Mouse (Mus musculus): ENCODE data around the gene Scube2. TPM values are rescaled to one million over a fixed set of nuclear protein-coding genes. Genes with fewer than 3 reads are reported as not detected.

The Scube2 gene
- polyA plus RNA-seq, 1 experiment = 0.22 TPM

- no peak for TF ChIP-seq CTCF (IDR thresholded peaks at IDR 0.05; ENCODE audit: low read depth, low read length)
- no peak for TF ChIP-seq POLR2A (IDR thresholded peaks at IDR 0.05; ENCODE audit: insufficient read depth, low read length)
- TF ChIP-seq EP300 (IDR thresholded peaks at IDR 0.05; ENCODE audit: insufficient read depth, low read depth, low read length) = no peak
- H3K9ac ChIP-seq (ENCODE audit: low read depth, poor library complexity, severe bottlenecking) = no peak overlapping the region
- H3K27me3 ChIP-seq (ENCODE audit: control insufficient read depth, insufficient read depth, low read length, poor library complexity, severe bottlenecking) = no peaks in the 10 kb centered on the region
- H3K36me3 ChIP-seq (ENCODE audit: control insufficient read depth, insufficient read depth, low read length, poor library complexity, severe bottlenecking) = no peaks in the 10 kb centered on the region
- no peaks in the 10 kb centered on the region for H3K4me1 ChIP-seq (ENCODE audit: control insufficient read depth, insufficient read depth, low read length)
- no peak overlapping the region for H3K27ac ChIP-seq (ENCODE audit: insufficient read depth, low read length)
- no peak overlapping the region for H3K4me3 ChIP-seq (ENCODE audit: low read depth, low read length)
- no peaks in the 10 kb centered on the region for H3K9me3 ChIP-seq (replicated peaks; ENCODE audit: control insufficient read depth, insufficient read depth, low read length, poor library complexity, severe bottlenecking)
Measured at GRCm38 (mm10) chr7:109804355-109804754, 61.1 kb downstream of the Scube2 start.

DNA sequence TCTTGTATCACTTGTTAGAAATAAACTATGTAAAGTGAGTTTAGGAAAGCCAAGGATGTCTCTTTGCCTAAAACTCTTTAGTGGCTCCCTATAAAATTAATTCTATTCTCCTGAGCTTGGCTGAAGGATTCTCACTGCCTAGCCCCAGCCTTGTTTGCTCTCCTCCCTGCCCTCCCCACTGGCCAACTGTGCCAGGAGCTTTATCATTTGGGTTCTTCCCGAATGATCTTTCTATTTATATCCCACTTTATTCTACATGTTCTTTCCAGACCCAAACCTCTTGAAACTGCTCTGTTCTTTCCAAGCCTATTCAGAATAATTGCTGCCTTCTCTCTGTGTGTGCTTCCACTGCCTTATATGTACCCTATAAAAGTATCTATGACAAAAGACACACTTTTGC lies 62.0 kb downstream of the Scube2 start:
- Histone ChIP-seq H3K4me1 (ENCODE audit: control insufficient read depth, insufficient read depth, low read length) (no peaks in the 10 kb centered on the region), H3K9ac (ENCODE audit: low read depth, poor library complexity, severe bottlenecking) (no peak overlapping the region), H3K9me3 (replicated peaks; ENCODE audit: control insufficient read depth, insufficient read depth, low read length, poor library complexity, severe bottlenecking) (no peaks in the 10 kb centered on the region), H3K36me3 (ENCODE audit: control insufficient read depth, insufficient read depth, low read length, poor library complexity, severe bottlenecking) (no peaks in the 10 kb centered on the region), H3K27me3 (ENCODE audit: control insufficient read depth, insufficient read depth, low read length, poor library complexity, severe bottlenecking) (no peaks in the 10 kb centered on the region), H3K27ac (ENCODE audit: insufficient read depth, low read length) (no peak overlapping the region), H3K4me3 (ENCODE audit: low read depth, low read length) (no peak overlapping the region)
- no peak for TF ChIP-seq EP300 (IDR thresholded peaks at IDR 0.05; ENCODE audit: insufficient read depth, low read depth, low read length)
- no peak for TF ChIP-seq POLR2A (IDR thresholded peaks at IDR 0.05; ENCODE audit: insufficient read depth, low read length)
- no peak for TF ChIP-seq CTCF (IDR thresholded peaks at IDR 0.05; ENCODE audit: low read depth, low read length)

- H3K36me3 ChIP-seq (ENCODE audit: control insufficient read depth, insufficient read depth, low read length, poor library complexity, severe bottlenecking) = no peaks in the 10 kb centered on the region
- no peak overlapping the region for H3K27ac ChIP-seq (ENCODE audit: insufficient read depth, low read length)
- H3K9me3 ChIP-seq (replicated peaks; ENCODE audit: control insufficient read depth, insufficient read depth, low read length, poor library complexity, severe bottlenecking) = no peaks in the 10 kb centered on the region
- no peak overlapping the region for H3K9ac ChIP-seq (ENCODE audit: low read depth, poor library complexity, severe bottlenecking)
- H3K27me3 ChIP-seq (ENCODE audit: control insufficient read depth, insufficient read depth, low read length, poor library complexity, severe bottlenecking) = no peaks in the 10 kb centered on the region
- no peak overlapping the region for H3K4me3 ChIP-seq (ENCODE audit: low read depth, low read length)
- TF ChIP-seq EP300 (IDR thresholded peaks at IDR 0.05; ENCODE audit: insufficient read depth, low read depth, low read length) (no peak), CTCF (IDR thresholded peaks at IDR 0.05; ENCODE audit: low read depth, low read length) (no peak), POLR2A (IDR thresholded peaks at IDR 0.05; ENCODE audit: insufficient read depth, low read length) (no peak)
- no peaks in the 10 kb centered on the region for H3K4me1 ChIP-seq (ENCODE audit: control insufficient read depth, insufficient read depth, low read length)
Measured at GRCm38 (mm10) chr7:109800626-109801025, 64.9 kb downstream of the Scube2 start.

DNA sequence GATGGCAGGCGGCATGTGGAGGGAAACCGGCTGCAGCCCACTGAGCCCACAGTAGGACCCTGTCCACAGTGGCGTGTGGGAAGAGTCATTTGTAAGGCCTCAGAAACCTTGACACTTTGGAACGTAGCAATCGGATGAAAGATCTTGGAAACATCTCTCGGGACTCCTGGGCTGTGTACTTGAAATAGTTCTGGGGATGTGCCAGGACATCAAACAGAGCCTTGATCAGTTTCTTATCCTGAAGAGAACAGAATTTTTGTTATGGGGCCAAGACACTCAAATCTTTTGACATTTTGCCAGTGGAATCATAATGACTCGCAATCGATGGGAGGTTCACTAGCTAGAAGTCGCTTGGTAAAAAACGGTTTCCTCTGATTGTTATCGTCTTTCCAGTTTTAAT lies 66.3 kb downstream of the Scube2 start:
- H3K9ac ChIP-seq (ENCODE audit: low read depth, poor library complexity, severe bottlenecking) = no peak overlapping the region
- TF ChIP-seq POLR2A (IDR thresholded peaks at IDR 0.05; ENCODE audit: insufficient read depth, low read length) (no peak), CTCF (IDR thresholded peaks at IDR 0.05; ENCODE audit: low read depth, low read length) (no peak), EP300 (IDR thresholded peaks at IDR 0.05; ENCODE audit: insufficient read depth, low read depth, low read length) (no peak)
- H3K4me3 ChIP-seq (ENCODE audit: low read depth, low read length) = no peak overlapping the region
- H3K36me3 ChIP-seq (ENCODE audit: control insufficient read depth, insufficient read depth, low read length, poor library complexity, severe bottlenecking) = no peaks in the 10 kb centered on the region
- no peaks in the 10 kb centered on the region for H3K9me3 ChIP-seq (replicated peaks; ENCODE audit: control insufficient read depth, insufficient read depth, low read length, poor library complexity, severe bottlenecking)
- no peaks in the 10 kb centered on the region for H3K27me3 ChIP-seq (ENCODE audit: control insufficient read depth, insufficient read depth, low read length, poor library complexity, severe bottlenecking)
- H3K4me1 ChIP-seq (ENCODE audit: control insufficient read depth, insufficient read depth, low read length) = no peaks in the 10 kb centered on the region
- no peak overlapping the region for H3K27ac ChIP-seq (ENCODE audit: insufficient read depth, low read length)

DNA sequence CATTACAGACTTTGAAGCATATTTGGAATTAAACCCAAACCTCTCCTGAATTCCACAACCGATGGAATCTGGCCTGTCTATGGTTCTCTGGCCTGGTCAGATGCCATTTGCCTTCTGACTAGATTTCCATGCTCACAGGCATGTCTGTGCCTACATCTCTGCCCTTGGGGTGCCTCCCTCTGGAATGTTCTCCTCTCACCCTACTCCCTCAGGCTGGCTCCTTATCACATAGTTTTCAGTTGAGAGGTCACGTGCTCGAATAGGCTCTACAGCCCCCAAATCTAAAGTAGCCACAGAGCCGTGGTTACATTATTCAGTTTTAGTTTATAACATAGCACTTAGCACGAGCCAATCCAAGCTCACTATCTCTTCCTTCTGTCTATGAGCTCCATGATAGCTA lies 69.9 kb downstream of the Scube2 start:
- H3K27ac ChIP-seq (ENCODE audit: insufficient read depth, low read length) = no peak overlapping the region
- no peaks in the 10 kb centered on the region for H3K36me3 ChIP-seq (ENCODE audit: control insufficient read depth, insufficient read depth, low read length, poor library complexity, severe bottlenecking)
- no peaks in the 10 kb centered on the region for H3K4me1 ChIP-seq (ENCODE audit: control insufficient read depth, insufficient read depth, low read length)
- no peaks in the 10 kb centered on the region for H3K9me3 ChIP-seq (replicated peaks; ENCODE audit: control insufficient read depth, insufficient read depth, low read length, poor library complexity, severe bottlenecking)
- no peak overlapping the region for H3K4me3 ChIP-seq (ENCODE audit: low read depth, low read length)
- H3K27me3 ChIP-seq (ENCODE audit: control insufficient read depth, insufficient read depth, low read length, poor library complexity, severe bottlenecking) = no peaks in the 10 kb centered on the region
- H3K9ac ChIP-seq (ENCODE audit: low read depth, poor library complexity, severe bottlenecking) = no peak overlapping the region
- no peak for TF ChIP-seq CTCF (IDR thresholded peaks at IDR 0.05; ENCODE audit: low read depth, low read length)
- TF ChIP-seq POLR2A (IDR thresholded peaks at IDR 0.05; ENCODE audit: insufficient read depth, low read length) = no peak
- TF ChIP-seq EP300 (IDR thresholded peaks at IDR 0.05; ENCODE audit: insufficient read depth, low read depth, low read length) = no peak

DNA sequence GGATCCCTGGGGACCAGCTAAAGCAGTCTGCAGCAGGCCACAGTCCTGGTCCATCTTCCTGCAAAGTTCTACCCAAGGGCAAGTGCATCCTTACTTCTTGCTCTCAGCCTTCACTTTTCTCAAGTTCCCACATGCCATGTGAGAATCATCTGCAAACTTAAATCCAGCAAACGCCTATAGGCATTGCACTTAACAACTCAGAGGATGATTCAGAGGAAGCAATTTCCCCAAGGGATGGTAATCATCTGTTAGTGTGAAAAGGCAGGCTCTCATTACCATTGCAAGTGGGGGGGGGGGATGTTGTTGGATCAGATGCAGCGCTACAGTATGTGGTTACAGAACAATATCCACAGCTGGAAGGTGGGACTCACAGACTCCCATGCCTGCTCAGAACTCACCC lies 70.9 kb downstream of the Scube2 start:
- no peak overlapping the region for H3K9ac ChIP-seq (ENCODE audit: low read depth, poor library complexity, severe bottlenecking)
- H3K27me3 ChIP-seq (ENCODE audit: control insufficient read depth, insufficient read depth, low read length, poor library complexity, severe bottlenecking) = no peaks in the 10 kb centered on the region
- H3K4me3 ChIP-seq (ENCODE audit: low read depth, low read length) = no peak overlapping the region
- no peaks in the 10 kb centered on the region for H3K4me1 ChIP-seq (ENCODE audit: control insufficient read depth, insufficient read depth, low read length)
- no peaks in the 10 kb centered on the region for H3K9me3 ChIP-seq (replicated peaks; ENCODE audit: control insufficient read depth, insufficient read depth, low read length, poor library complexity, severe bottlenecking)
- TF ChIP-seq EP300 (IDR thresholded peaks at IDR 0.05; ENCODE audit: insufficient read depth, low read depth, low read length) (no peak), CTCF (IDR thresholded peaks at IDR 0.05; ENCODE audit: low read depth, low read length) (no peak), POLR2A (IDR thresholded peaks at IDR 0.05; ENCODE audit: insufficient read depth, low read length) (no peak)
- H3K27ac ChIP-seq (ENCODE audit: insufficient read depth, low read length) = no peak overlapping the region
- no peaks in the 10 kb centered on the region for H3K36me3 ChIP-seq (ENCODE audit: control insufficient read depth, insufficient read depth, low read length, poor library complexity, severe bottlenecking)

Data from ES-Bruce4 (cell line).